Mouse (Mus musculus): ENCODE data around the gene 1810037I17Rik.
A peak's percentile ranks its signal among the peaks of the same experiment; 100 is the strongest.
"Not testable (repeated sequence)": the region's sequence is repeated elsewhere in the genome, so short reads cannot be mapped to it uniquely, and the experiment has no call there.

The 1810037I17Rik gene

GRCm38 (mm10) chr3:122937176-122937575 is 13.2 kb downstream of the 1810037I17Rik start:
- DNase-seq = not testable (repeated sequence)

GRCm38 (mm10) chr3:122939215-122939614 is 15.2 kb downstream of the 1810037I17Rik start:
- peak in 1 of 2 experiments; percentile 12 for DNase-seq

- no peak for DNase-seq
Measured at GRCm38 (mm10) chr3:122943387-122943890, 19.4 kb downstream of the 1810037I17Rik start.

- DNase-seq = no peak
Measured at GRCm38 (mm10) chr3:122950129-122950528, 26.1 kb downstream of the 1810037I17Rik start.

- no peak for DNase-seq
Measured at GRCm38 (mm10) chr3:122964301-122964700, 40.3 kb downstream of the 1810037I17Rik start.

GRCm38 (mm10) chr3:122968391-122968790 is 44.4 kb downstream of the 1810037I17Rik start:
- DNase-seq = no peak

- no peak for DNase-seq
Measured at GRCm38 (mm10) chr3:122972126-122972822, 48.3 kb downstream of the 1810037I17Rik start.

GRCm38 (mm10) chr3:122974833-122975232 is 50.8 kb downstream of the 1810037I17Rik start:
- DNase-seq = no peak

- no peak for DNase-seq
Measured at GRCm38 (mm10) chr3:122975363-122975762, 51.4 kb downstream of the 1810037I17Rik start.
